Comparison of ENCODE assay signal across 30 mouse cellular contexts in genomic region chr1:86290452-86290851, GRCm38 (mm10). TPM values are rescaled to one million over a fixed set of nuclear protein-coding genes. Genes with fewer than 3 reads are reported as not detected.
"Had no signal": no experiment of that assay in that cellular context is flagged by ENCODE, and none has a peak within 500 bp of the region (broad histone marks: within the 10 kb centered on the region; RNA-seq: fewer than 3 reads in every experiment).

No protein-coding gene starts in this region.

- H3K9me3 ChIP-seq: heart, embryonic 10.5 days; heart, embryonic 12.5 days; heart, embryonic 15.5 days; hindbrain, embryonic 10.5 days; hindbrain, embryonic 12.5 days; intestine, embryonic 15.5 days; limb, embryonic 13.5 days; limb, embryonic 15.5 days; liver, embryonic 12.5 days had no signal

- H3K4me1 ChIP-seq: heart, embryonic 15.5 days; liver, embryonic 12.5 days had no signal

- H3K4me2 ChIP-seq: heart, embryonic 12.5 days; heart, embryonic 15.5 days; hindbrain, embryonic 12.5 days; hindbrain, embryonic 14.5 days; intestine, embryonic 15.5 days; limb, embryonic 13.5 days; limb, embryonic 15.5 days; liver, embryonic 12.5 days had no signal

- H3K4me3 ChIP-seq: gastrocnemius, adult 2 months; heart, embryonic 10.5 days; heart, embryonic 12.5 days; heart, embryonic 15.5 days; hindbrain, embryonic 10.5 days; hindbrain, embryonic 12.5 days; intestine, embryonic 15.5 days; left cerebral cortex, adult 2 months; limb, embryonic 13.5 days; limb, embryonic 15.5 days; liver, embryonic 12.5 days had no signal

- H3K27ac ChIP-seq: gastrocnemius, adult 2 months; heart, embryonic 10.5 days; heart, embryonic 15.5 days; hindbrain, embryonic 10.5 days; hindbrain, embryonic 12.5 days; hindbrain, embryonic 14.5 days; intestine, embryonic 15.5 days; kidney, postnatal 0 days; left cerebral cortex, adult 2 months; limb, embryonic 13.5 days; limb, embryonic 15.5 days; liver, embryonic 12.5 days; liver, embryonic 14.5 days had no signal

- H3K9ac ChIP-seq: forebrain, postnatal 0 days; heart, embryonic 12.5 days; heart, embryonic 15.5 days; hindbrain, embryonic 12.5 days; hindbrain, embryonic 14.5 days; intestine, embryonic 15.5 days; limb, embryonic 13.5 days; limb, embryonic 15.5 days; liver, embryonic 12.5 days; liver, embryonic 14.5 days had no signal

- ATAC-seq: forebrain, postnatal 0 days; hindbrain, embryonic 16.5 days; inflammation-experienced regulatory T-cells, adult 6 months; intestine, embryonic 15.5 days; intestine, postnatal 0 days; liver, embryonic 12.5 days had no signal

- DNase-seq: forebrain, postnatal 0 days; gastrocnemius, adult 2 months; gastrocnemius, postnatal 10 days; gastrocnemius, postnatal 25 days; heart, adult 18-20 months; heart, postnatal 4 days; kidney, adult 18-20 months; kidney, adult 8-10 months; kidney, postnatal 14 days; kidney, postnatal 36 days; layer of hippocampus, adult 9-11 months; layer of hippocampus, postnatal 36 days; left cerebral cortex, postnatal 4 days had no signal

- H3K36me3 ChIP-seq: heart, embryonic 10.5 days; heart, embryonic 12.5 days; heart, embryonic 15.5 days; hindbrain, embryonic 10.5 days; hindbrain, embryonic 12.5 days; intestine, embryonic 15.5 days; limb, embryonic 13.5 days; limb, embryonic 15.5 days; liver, embryonic 12.5 days had no signal

- H3K27me3 ChIP-seq: heart, embryonic 12.5 days; heart, embryonic 15.5 days; intestine, embryonic 15.5 days; limb, embryonic 13.5 days; limb, embryonic 15.5 days; liver, embryonic 12.5 days had no signal

RNA-seq across cellular contexts. Expression of gene B3gnt7, which starts 12.2 kb away (rescaled TPM):
- total RNA-seq: gastrocnemius, adult 2 months; gastrocnemius, postnatal 25 days; liver, adult 2 months had no signal
- polyA plus RNA-seq: inflammation-experienced regulatory T-cells, adult 6 months had no signal
